Mouse (Mus musculus): ENCODE data around the gene Ddx58.

Ddx58 gene

DNA sequence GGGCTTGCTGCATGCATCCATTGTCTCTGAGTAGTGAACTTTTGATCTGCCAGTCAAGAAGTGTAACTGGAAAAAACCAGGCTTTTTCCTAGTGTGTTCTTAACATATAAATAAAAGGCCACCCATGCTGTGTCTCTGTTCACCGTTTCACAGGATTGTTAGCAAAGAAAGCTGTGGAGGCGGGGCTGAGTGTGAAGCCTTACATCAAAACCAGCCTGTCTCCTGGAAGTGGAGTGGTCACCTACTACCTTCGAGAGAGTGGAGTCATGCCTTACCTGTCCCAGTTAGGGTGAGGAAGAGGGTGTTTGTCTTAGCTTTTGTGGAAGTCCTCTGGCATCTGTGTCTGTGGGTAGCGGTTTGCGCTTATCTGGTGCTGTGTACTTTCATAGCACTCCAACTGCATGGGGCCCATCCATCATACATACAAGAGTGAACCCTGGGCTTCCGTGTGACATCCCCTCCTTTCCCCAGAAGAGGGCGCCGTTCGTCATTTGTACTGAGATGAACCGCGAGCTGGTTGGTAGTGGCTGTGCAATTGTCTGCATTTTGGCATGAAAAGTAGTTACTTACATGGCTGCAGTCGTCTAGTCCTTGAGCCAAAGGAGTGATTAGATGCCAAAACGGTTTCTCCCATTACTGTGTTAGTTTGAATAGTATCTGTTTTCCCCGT, 56.8 kb downstream of the Ddx58 start:
- DNase-seq (ENCODE audit: low spot score in 2 of 2): peak in 1 of 2 experiments; percentile 64

DNA sequence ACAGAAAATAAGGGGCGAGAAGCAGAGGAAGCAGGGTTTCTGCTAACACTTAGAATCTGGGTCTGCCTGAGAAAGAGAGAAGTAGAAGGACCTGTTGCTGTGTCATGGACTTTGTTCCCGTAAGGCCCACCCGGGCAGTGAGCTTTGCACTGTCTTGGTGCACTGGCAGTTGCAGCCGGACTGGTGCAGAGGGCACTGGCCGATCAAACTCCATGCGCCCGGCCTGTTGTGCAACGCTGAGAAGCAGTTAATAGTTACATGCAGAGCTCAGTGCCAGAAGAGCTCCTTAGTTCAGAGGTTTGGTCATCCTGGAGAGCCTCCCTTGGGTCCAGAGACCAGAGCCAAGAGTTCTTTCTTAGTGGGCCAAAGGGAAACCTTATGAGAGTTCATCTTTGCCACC, 57.9 kb downstream of the Ddx58 start:
- DNase-seq (ENCODE audit: low spot score in 2 of 2): no peak

DNA sequence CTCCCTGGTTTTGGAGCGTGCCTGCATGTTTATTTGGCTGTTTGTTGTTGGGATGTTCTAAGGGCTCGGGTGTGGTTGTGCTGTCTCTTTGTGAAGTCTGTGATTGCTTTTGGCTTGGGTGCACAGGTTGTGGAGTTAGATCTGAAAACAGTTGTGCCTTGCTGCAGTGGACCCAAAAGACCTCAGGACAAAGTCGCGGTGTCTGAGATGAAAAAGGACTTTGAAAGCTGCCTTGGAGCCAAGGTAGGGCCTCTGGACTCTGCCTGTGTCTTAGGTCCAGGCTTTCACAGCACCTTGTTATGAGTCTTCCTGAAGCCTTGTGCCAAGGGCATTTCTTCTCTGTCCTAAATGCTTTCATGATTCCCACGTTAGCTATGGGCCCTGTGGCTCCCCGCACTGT, 59.6 kb downstream of the Ddx58 start:
- no peak for DNase-seq (ENCODE audit: low spot score in 2 of 2)

DNA sequence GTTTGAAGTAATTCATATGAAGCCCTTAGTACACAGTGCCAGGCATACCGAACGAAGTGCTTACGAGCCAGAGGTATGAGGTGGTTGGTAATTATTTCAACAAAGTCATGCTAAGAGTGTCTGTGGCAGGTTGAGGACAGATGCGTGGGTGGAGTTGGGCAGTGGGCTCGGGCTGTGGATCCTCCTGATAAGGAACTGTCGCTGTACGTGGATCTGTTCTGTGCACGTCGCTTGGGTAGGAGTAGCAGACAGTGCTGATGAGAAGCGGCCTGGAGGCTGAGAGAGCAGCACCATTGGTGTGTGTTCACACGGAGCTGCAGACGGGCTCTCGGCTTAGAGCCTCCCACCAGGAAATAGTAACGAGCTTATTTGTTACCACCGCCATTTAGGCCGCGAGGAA, 61.0 kb downstream of the Ddx58 start:
- no peak for DNase-seq (ENCODE audit: low spot score in 2 of 2)

DNA sequence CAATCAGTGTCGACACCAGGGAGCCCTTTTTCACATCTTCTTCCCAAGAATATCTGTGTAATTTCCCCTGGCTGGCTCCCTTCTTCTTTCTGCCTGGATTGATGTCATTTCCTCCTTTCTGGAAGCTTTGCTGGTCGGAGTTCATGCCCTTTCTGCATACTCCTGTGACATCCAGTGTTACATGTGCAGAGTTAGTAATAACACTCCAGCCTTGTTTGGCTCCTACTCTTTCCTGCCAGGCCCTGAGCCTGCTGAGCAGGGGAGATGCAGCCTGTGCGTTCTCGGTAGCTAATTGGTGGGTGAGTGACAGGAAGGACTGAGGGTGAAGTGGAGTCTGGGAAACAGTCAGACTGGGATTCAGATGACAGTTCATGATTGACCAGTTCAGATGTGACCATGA, 65.3 kb downstream of the Ddx58 start:
- no peak for DNase-seq (ENCODE audit: low spot score in 2 of 2)

DNA sequence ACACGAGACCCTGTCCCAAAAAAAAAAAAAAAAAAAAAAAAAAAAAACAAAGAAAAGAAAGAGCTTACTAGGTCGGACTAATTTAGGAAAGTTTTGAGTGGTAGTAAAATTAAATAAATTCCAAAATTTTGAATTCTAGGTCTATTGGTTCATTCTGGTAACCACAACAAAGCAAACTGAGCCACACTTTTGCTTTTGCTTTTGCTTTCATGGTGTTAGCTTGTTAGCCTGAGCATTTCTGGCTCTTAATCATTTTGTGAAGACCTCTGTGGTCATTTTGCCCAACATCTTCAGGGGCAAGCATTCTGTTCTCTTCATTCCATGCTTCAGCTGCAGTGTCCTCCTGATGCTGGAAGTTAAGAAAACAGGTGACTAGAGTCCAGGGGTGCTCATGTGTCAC, 67.3 kb downstream of the Ddx58 start:
- no peak for DNase-seq (ENCODE audit: low spot score in 2 of 2)

DNA sequence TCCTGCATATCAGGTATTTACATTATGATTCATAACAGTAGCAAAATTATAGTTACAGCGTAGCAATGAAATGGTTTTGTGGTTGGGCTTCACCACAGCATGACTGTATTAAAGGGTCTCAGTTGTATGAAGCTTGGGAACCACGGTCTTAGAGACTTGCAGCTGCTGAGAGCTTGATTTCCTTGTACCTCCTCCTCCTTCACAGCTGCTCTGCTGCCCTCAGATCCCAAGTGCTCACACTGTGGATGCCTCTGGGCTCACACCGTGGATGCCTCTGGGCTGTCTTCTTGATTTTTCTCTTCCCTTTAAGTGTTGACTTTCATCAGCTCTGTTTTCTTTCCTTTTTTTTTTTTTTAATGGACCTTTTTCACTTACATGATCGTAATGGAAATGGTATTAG, 68.2 kb downstream of the Ddx58 start:
- no peak for DNase-seq (ENCODE audit: low spot score in 2 of 2)

DNA sequence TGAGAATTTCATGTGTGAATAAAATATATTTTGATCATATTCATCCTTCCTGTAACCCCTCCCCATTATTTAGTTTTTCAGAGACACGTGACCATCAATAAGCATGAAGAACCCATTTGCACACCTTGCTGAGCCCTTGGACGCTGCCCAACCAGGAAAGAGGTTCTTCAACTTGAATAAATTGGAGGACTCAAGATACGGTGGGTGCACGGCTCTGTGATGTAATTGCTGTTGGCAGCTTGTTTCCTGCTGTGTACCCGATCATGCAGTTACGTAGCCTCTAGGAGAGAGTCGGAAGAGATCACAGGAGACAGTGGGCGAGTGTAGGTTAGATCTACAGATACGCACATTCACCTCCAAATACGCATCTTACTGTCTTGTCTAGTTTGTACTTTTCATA, 76.0 kb downstream of the Ddx58 start:
- DNase-seq (ENCODE audit: low spot score in 2 of 2): no peak

DNA sequence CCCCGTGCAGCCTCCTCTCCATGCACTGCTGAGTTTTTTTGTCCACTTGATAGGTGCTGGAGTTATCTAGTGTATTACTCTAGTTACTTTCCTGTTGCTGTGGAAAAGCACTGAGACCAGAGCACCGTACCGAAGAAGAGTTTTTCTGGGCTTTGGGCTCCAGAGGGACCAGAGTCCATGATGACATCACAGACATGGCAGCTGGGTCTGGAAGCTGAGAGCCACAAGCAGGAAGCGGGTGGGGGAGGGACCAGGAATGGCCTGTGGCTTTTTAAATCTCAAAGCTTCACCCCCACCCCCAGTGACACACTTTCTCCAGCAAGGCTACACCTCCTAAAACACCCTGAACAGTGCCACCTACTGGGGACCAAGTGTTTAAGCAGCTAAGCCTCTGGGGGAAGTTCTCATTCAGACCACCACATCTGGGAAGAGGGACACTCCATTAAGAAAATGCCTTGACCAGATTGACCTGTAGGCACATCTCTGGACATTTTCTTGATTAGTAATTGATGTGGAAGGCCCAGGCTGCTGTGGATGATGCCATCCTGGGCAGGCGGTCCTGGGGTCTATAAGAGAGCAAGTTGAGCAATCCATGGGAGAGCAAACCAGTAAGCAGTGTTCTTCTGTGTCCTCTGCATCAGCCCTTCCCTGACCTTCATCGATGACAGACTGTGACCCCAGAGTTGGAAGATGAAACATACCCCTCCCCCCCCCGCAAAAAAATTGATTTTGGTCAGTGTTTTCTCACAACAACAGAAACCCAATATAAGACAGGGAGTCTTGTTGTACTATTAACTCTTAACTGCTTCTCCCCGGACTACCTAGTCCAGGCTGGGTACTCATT, 78.8 kb downstream of the Ddx58 start:
- DNase-seq (ENCODE audit: low spot score in 2 of 2): no peak

DNA sequence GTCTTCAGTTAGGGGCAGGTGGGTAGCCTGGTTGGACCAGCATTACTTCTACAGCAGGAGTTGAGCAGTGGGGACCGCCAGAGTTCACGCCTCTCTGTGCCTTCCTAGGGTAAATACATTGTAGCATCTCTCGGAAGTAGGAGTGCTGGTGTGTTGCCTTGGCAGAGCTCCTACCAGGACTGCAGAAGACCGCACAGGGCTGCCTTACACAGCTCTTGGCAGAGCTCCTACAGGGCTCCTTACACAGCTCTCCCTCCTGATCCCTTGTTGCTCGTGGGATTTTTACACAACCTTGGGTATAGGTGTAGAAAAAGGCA, 81.4 kb downstream of the Ddx58 start:
- DNase-seq (ENCODE audit: low spot score in 2 of 2): no peak

DNA sequence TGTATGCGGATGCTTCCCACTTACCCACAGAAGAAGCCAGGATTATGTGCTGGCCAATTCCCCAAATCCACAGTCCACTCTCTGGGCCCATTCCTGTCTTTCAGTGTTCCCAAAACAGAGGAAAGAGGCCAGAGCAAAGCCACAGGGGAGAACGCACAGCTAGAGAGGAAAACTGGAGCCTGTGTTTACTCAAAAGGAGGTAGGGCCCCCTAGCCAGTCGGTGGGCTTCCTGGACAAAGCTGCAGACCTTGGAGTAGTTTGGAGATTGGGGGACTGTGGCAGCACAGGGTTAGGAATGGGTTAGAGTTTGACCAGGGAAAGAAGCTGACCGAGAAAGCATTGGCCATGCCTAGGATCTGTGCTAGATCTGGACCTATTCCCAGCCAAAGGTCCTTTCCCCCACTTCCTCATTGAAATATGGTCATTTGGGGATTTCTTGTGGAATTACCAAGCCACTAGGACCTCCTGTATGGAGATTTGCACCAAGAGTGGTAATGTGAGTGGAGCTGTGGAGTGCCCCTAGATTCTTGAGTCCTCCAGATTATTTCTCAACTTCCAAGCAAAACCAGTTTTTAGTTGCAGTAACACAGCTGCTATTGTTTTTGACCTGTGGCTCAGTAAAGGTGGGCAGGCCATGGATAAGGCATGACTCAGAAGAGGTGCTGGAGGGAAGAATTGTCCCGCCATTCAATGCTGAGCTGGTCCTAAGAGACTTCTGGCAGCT, 82.0 kb downstream of the Ddx58 start:
- DNase-seq (ENCODE audit: low spot score in 2 of 2): no peak

DNA sequence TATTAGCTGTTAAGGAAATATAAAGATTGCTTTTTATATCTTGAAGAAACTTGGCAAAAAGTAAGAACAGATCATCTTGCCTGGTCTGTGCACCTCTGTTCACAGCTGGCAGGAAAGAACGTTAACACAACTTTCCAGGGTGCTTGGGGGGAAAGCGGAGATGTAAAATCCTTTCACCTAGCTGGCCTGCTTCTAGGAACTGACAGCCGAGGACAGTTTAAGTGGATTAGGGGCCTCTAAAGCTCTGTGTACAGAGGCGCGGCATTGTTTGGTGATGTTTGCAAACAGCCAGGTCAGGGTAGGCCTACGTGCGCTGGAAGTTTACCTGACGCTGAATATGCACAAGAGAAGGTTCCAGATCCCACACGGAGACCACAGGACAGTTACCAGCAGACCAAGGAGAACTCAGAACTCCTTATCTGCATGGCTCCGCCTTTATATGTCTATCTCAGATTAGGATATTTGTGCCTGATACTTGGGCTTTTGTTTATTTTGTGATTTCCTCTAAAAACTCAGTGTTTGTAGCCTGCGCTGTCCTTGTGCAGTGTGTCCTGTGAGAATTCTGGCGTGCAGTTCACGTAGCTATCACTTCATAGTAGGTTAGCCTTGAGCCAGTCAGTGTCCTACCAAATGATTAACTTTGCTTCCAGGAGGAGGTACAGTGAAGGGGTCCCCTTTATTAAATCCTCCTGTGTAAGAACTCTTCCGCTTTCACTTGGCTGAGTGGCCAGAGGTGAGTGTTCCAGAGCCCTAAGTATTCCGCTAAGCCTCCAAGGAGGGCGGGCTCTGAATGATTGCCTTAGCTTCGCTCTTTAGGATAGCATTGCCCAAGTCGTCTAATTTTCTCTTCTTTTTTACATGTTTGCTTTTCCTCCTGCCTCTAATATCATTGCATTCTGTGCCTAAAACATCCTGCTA, 82.8 kb downstream of the Ddx58 start:
- DNase-seq (ENCODE audit: low spot score in 2 of 2): no peak

DNA sequence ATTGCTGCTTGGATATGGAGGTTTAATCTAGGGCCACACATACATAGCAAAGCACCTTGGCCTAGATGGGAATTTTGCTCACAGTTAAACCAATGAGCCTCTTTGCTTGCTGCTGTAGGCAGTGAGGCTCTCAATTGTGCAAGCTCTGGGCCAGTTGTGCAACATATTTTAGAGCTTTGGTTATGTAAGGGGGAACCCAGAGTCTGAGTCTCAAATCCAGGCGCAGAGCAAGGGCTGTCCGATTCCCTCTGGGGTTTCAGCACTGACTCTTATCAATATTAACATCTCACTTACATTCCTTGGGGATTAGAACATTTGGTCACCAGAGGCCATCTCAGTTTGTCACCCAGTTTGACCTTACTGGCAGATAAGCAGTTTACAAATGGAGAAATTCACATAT, 83.5 kb downstream of the Ddx58 start:
- no peak for DNase-seq (ENCODE audit: low spot score in 2 of 2)

DNA sequence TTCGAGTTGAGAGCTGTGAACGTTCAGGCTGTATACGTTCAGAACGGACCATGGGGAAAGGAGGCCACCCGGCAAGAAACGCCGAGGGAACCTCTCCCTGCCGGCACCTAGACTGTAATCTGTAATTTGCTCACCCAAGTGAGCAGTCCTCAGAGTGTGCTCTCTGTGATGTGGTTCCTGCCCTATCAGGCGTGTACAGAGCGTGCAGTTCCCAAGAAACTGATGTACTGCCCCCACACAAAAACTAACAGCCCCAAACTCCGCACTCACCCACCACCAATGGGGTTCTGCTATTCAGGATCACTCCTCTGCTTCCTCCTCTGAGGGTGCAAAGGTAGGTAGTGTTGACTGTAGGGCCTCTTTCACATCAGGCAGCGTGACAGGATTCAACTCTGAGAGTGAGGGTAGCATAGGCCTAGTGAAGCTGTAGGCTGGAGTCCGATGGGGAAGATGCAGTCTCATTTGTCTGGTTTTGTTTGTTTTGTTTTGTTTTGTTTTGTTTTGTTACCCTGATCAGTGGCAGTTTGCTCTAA, 84.1 kb downstream of the Ddx58 start:
- no peak for DNase-seq (ENCODE audit: low spot score in 2 of 2)

DNA sequence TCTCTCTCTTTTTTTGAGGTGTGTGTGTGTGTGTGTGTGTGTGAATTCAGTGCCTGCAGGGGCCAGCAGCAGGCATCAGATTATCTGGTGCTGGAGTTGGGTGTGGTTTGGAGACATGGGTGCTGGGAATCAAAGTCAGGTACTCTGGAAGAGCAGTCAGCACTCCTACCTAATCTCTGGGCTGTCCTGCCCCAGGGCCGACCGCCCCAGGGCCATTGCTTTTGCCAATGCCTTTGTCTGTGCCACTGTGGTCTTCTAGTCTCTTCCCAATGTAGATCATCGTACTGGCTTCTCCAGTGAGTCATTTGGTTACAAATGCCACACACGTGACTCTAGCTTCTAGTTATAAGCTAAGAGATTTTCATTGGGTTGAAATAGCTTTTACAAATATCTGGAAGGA, 84.9 kb downstream of the Ddx58 start:
- no peak for DNase-seq (ENCODE audit: low spot score in 2 of 2)
